ENCODE assay signal across 8 mouse cellular contexts in the genomic region with DNA sequence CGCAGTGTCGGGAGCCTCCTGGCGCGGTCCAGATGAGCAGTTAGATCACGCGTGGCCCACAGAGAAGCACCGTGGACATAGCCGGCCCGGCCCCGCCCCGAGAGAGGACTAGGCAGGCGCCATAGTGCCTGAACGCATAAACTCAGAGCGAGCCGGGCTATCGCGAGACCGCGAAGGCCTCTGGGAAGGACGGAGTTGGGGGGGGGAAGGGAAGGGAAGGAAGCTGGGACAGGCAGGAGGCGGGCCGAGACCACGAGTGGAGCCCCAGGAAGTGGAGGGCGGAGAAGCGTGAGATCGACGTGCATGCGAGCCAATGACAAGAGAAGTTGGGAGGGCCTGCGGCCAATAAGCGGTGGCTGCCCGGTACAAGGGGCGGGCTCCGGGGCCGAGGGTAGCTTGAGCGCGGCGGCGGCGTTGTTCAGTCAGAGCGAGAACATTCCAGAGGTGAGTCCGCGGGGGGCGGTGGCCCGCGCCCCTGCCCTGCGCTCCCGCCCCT. TPM values are rescaled to one million over a fixed set of nuclear protein-coding genes. Genes with fewer than 3 reads are reported as not detected.
DNase-seq lines count a peak whose midpoint lies in the region; ATAC-seq and TF ChIP-seq lines count a peak whose summit lies in the region.

Gene Eif5 (plus strand): TSS at position 221 of the 496 bp plus-strand sequence.

- ATAC-seq in embryonic facial prominence, embryonic 14.5 days (ENCODE audit: low read depth) = peak; percentile 99
- ATAC-seq in limb, embryonic 13.5 days (ENCODE audit: low FRiP score, low read depth) = peak; percentile 98
- peak; percentile 99 for ATAC-seq in midbrain, embryonic 16.5 days

- H3K9me3 ChIP-seq in embryonic facial prominence, embryonic 14.5 days (ENCODE audit: control insufficient read depth, low read length) = no peaks in the 10 kb centered on the region
- no peaks in the 10 kb centered on the region for H3K9me3 ChIP-seq in limb, embryonic 13.5 days
- no peaks in the 10 kb centered on the region for H3K9me3 ChIP-seq in midbrain, embryonic 16.5 days (replicated peaks; ENCODE audit: control insufficient read depth, low read length, poor library complexity, severe bottlenecking)

- 0% methylated on average over 15 of the region's 47 CpGs for WGBS in embryonic facial prominence, embryonic 14.5 days
- WGBS in heart, adult 2 months = under 1% methylated on average over 39 of the region's 47 CpGs
- WGBS in limb, embryonic 13.5 days = under 1% methylated on average over 40 of the region's 47 CpGs
- under 1% methylated on average over 40 of the region's 47 CpGs for WGBS in midbrain, embryonic 16.5 days

- H3K4me2 ChIP-seq in embryonic facial prominence, embryonic 14.5 days (ENCODE audit: low read depth, low read length) = peak within 1 kb of the TSS; percentile 89
- peak within 1 kb of the TSS; percentile 87 for H3K4me2 ChIP-seq in limb, embryonic 13.5 days (replicated peaks)
- H3K4me2 ChIP-seq in midbrain, embryonic 16.5 days (ENCODE audit: low read length) = peak within 1 kb of the TSS; percentile 90

- peak; percentile 95 for TF ChIP-seq EP300 in heart, adult 2 months (IDR thresholded peaks at IDR 0.05; ENCODE audit: insufficient read depth, low read depth, low read length)

- peak; percentile 91 for TF ChIP-seq POLR2A in heart, adult 2 months (IDR thresholded peaks at IDR 0.05; ENCODE audit: insufficient read depth, low read depth, low read length)

- TF ChIP-seq CTCF in heart, adult 2 months (IDR thresholded peaks at IDR 0.05) = no peak

- H3K79me2 ChIP-seq in heart, adult 2 months (replicated peaks; ENCODE audit: control insufficient read depth, insufficient read depth, low read length) = 0 out of 2 replicates have a peak, but pooled peaks cover 3% of the 10 kb centered on the region

- peaks cover 38% of the 10 kb centered on the region for H3K36me3 ChIP-seq in embryonic facial prominence, embryonic 14.5 days (ENCODE audit: control insufficient read depth, insufficient read depth, low read length)
- H3K36me3 ChIP-seq in heart, adult 2 months (ENCODE audit: control insufficient read depth, insufficient read depth, low read length) = peaks cover 34% of the 10 kb centered on the region
- peaks cover 37% of the 10 kb centered on the region for H3K36me3 ChIP-seq in limb, embryonic 13.5 days
- H3K36me3 ChIP-seq in midbrain, embryonic 16.5 days (ENCODE audit: control insufficient read depth, insufficient read depth, low read length) = peaks cover 20% of the 10 kb centered on the region

- no peaks in the 10 kb centered on the region for H3K27me3 ChIP-seq in embryonic facial prominence, embryonic 14.5 days (replicated peaks; ENCODE audit: control insufficient read depth, insufficient read depth, low read length)
- H3K27me3 ChIP-seq in heart, adult 2 months (ENCODE audit: control insufficient read depth, insufficient read depth, low read length) = no peaks in the 10 kb centered on the region
- no peaks in the 10 kb centered on the region for H3K27me3 ChIP-seq in limb, embryonic 13.5 days
- H3K27me3 ChIP-seq in midbrain, embryonic 16.5 days (ENCODE audit: control insufficient read depth, insufficient read depth, low read depth, low read length) = no peaks in the 10 kb centered on the region

- H3K4me1 ChIP-seq in embryonic facial prominence, embryonic 14.5 days (ENCODE audit: control insufficient read depth, insufficient read depth, low read length) = peaks cover 24% of the 10 kb centered on the region
- H3K4me1 ChIP-seq in heart, adult 2 months (ENCODE audit: control insufficient read depth, insufficient read depth, low read length) = peaks cover 2% of the 10 kb centered on the region
- peaks cover 37% of the 10 kb centered on the region for H3K4me1 ChIP-seq in limb, embryonic 13.5 days
- peaks cover 35% of the 10 kb centered on the region for H3K4me1 ChIP-seq in midbrain, embryonic 16.5 days (ENCODE audit: control insufficient read depth, insufficient read depth, low read length)

- peak within 1 kb of the TSS; percentile 96 for H3K27ac ChIP-seq in embryonic facial prominence, embryonic 14.5 days (replicated peaks; ENCODE audit: low read depth, low read length)
- H3K27ac ChIP-seq in heart, adult 2 months = peak within 1 kb of the TSS; percentile 99
- H3K27ac ChIP-seq in limb, embryonic 13.5 days = peak within 1 kb of the TSS; percentile 95
- H3K27ac ChIP-seq in midbrain, embryonic 16.5 days (ENCODE audit: low read length) = peak within 1 kb of the TSS; percentile 99

- intact Hi-C loops in heart, adult 2 months (cut with DNase I) = loop anchor here (2.0 kb wide), 1 partner anchor 37 kb away; the partner anchor contains the start of gene Mark3

- H3K9ac ChIP-seq in embryonic facial prominence, embryonic 14.5 days (ENCODE audit: low read depth, low read length) = peak within 1 kb of the TSS; percentile 99
- peak within 1 kb of the TSS; percentile 96 for H3K9ac ChIP-seq in heart, adult 2 months (ENCODE audit: low read depth, low read length)
- H3K9ac ChIP-seq in limb, embryonic 13.5 days = peak within 1 kb of the TSS; percentile 97
- H3K9ac ChIP-seq in midbrain, embryonic 16.5 days (ENCODE audit: low read depth, low read length) = peak within 1 kb of the TSS; percentile 98

- H3K4me3 ChIP-seq in embryonic facial prominence, embryonic 14.5 days (ENCODE audit: low read depth, low read length) = peak within 1 kb of the TSS; percentile 98
- H3K4me3 ChIP-seq in heart, adult 2 months = peak within 1 kb of the TSS; percentile 77
- peak within 1 kb of the TSS; percentile 97 for H3K4me3 ChIP-seq in limb, embryonic 13.5 days
- H3K4me3 ChIP-seq in midbrain, embryonic 16.5 days (ENCODE audit: low read depth, low read length) = peak within 1 kb of the TSS; percentile 93

- peak; percentile 99 for DNase-seq in 3T3-L1 (ENCODE audit: low read depth, low spot score)
- peak; percentile 98 to 99 for DNase-seq in adrenal gland, postnatal 4 days (ENCODE audit: low spot score in 2 of 2)
- peak; percentile 99 for DNase-seq in embryonic facial prominence, embryonic 14.5 days (ENCODE audit: low spot score)
- DNase-seq in heart, adult 2 months = peak; percentile 100
- peak; percentile 99 for DNase-seq in kidney, adult 8-10 months
- DNase-seq in spleen, postnatal 10 days (ENCODE audit: low spot score in 2 of 2) = peak; percentile 99 to 100

RNA-seq across cellular contexts. Expression of gene Eif5, which starts in this region (rescaled TPM):
- total RNA-seq in adrenal gland, postnatal 4 days (2021) = 100 to 1,000 TPM; 395 to 408 TPM
- 433 and 445 TPM in 2 replicates for polyA plus RNA-seq in embryonic facial prominence, embryonic 14.5 days (2014; fragmentation: Nextera tagmentation; extraction: Ambion mirVana)
- total RNA-seq in heart, adult 2 months (2021) = 100 to 1,000 TPM; 160 to 170 TPM
- polyA plus RNA-seq in heart, adult 2 months (2012; rRNA removed) = 39.4 and 85.3 TPM in 2 replicates
- 597 and 611 TPM in 2 replicates for polyA plus RNA-seq in limb, embryonic 13.5 days (2015; fragmentation: Nextera tagmentation; extraction: Ambion mirVana)
- polyA plus RNA-seq in midbrain, embryonic 16.5 days (2015; fragmentation: Nextera tagmentation; extraction: Ambion mirVana) = 502 and 561 TPM in 2 replicates

Comparison
In these comparisons a context has a peak if more than half of its experiments do, and no peak if none do; other contexts are left out.
1. Peak in every context shown above with its lines: DNase-seq, ATAC-seq, H3K4me3 ChIP-seq and H3K27ac ChIP-seq.